Mouse (Mus musculus) megakaryocyte, embryonic 14.5 days (primary cell): ENCODE data around the gene Ankrd54. TPM values are rescaled to one million over a fixed set of nuclear protein-coding genes. Genes with fewer than 3 reads are reported as not detected.

Source experiments
- H3K27me3 ChIP-seq: replicated peaks from 2 replicates; pipeline ENCODE3; 2012; ENCODE audit warnings: inconsistent platforms
- H3K36me3 ChIP-seq: replicated peaks from 2 replicates; pipeline ENCODE3; 2012; ENCODE audit warnings: low read length, inconsistent platforms, mixed read lengths
- H3K4me1 ChIP-seq: 2 replicates; pipeline ENCODE4 v1.6.1; 2012; ENCODE audit warnings: inconsistent platforms
- H3K4me3 ChIP-seq: replicated peaks from 2 replicates; pipeline ENCODE3; 2012; ENCODE audit warnings: moderate library complexity, mild to moderate bottlenecking, inconsistent platforms
- H3K9me3 ChIP-seq: 2 replicates; pipeline ENCODE4 v1.6.1; 2012; ENCODE audit warnings: inconsistent platforms
- FLI1 ChIP-seq: IDR thresholded peaks from 2 replicates; pipeline ENCODE4 v1.6.1; 2012; ENCODE audit warnings: low read length, inconsistent platforms, mixed read lengths
- GATA1 ChIP-seq: IDR thresholded peaks from 3 replicates; pipeline ENCODE4 v1.6.1; 2012; ENCODE audit warnings: mixed read lengths, low read length, inconsistent platforms, borderline replicate concordance
- polyA plus RNA-seq: library from polyadenylated mRNA; stranded (reverse); fragments of >175 nt; gene quantifications from 2 replicates; pipeline ENCODE4 v1.2.3, GENCODE M21; 2012; ENCODE audit warnings: low replicate concordance; ENCODE audit not compliant: insufficient read depth

Gene Ankrd54
- polyA plus RNA-seq, 1 experiment: 32.5 TPM

- peaks cover 75% of the 10 kb centered on the region for H3K4me1 ChIP-seq
- TF ChIP-seq FLI1 (no peak), GATA1 (no peak)
These were observed 3.6 kb upstream of the Ankrd54 start for GRCm38 (mm10) chr15:79066276-79066675.

GRCm38 (mm10) chr15:79065086-79065770 lies 2.5 kb upstream of the Ankrd54 start:
- Histone ChIP-seq H3K4me1 (peaks cover 75% of the 10 kb centered on the region), H3K36me3 (peaks cover 15% of the 10 kb centered on the region)

More at GRCm38 (mm10) chr15:79066276-79066675, 3.6 kb upstream of the Ankrd54 start:
- Histone ChIP-seq H3K4me3 (no peak overlapping the region), H3K36me3 (peaks cover 4% of the 10 kb centered on the region), H3K27me3 (peaks cover 6% of the 10 kb centered on the region), H3K9me3 (peaks cover 7% of the 10 kb centered on the region; the same call in 1 of the 2 replicates)

GRCm38 (mm10) chr15:79063160-79063740 lies 557 bp upstream of the Ankrd54 start:
- Histone ChIP-seq H3K4me1 (peaks cover 73% of the 10 kb centered on the region), H3K4me3 (peak overlapping the region; percentile 96), H3K27me3 (no peaks in the 10 kb centered on the region), H3K9me3 (peaks cover 14% of the 10 kb centered on the region), H3K36me3 (peaks cover 35% of the 10 kb centered on the region)
- TF ChIP-seq FLI1: no peak
- no peak for TF ChIP-seq GATA1

More at GRCm38 (mm10) chr15:79065086-79065770, 2.5 kb upstream of the Ankrd54 start:
- TF ChIP-seq GATA1 (no peak), FLI1 (no peak)
- peaks cover 7% of the 10 kb centered on the region; the same call in 1 of the 2 replicates for H3K9me3 ChIP-seq
- peaks cover 6% of the 10 kb centered on the region for H3K27me3 ChIP-seq
- no peak overlapping the region for H3K4me3 ChIP-seq

- H3K9me3 ChIP-seq: peaks cover 16% of the 10 kb centered on the region
- H3K27me3 ChIP-seq: peaks cover 1% of the 10 kb centered on the region
- peaks cover 51% of the 10 kb centered on the region for H3K4me1 ChIP-seq
- H3K4me3 ChIP-seq: peak overlapping the region; percentile 96
- no peak for TF ChIP-seq FLI1
- TF ChIP-seq GATA1: no peak
- peaks cover 53% of the 10 kb centered on the region for H3K36me3 ChIP-seq
These were observed 1.7 kb downstream of the Ankrd54 start for GRCm38 (mm10) chr15:79060887-79061565.

- no peak for TF ChIP-seq GATA1
- H3K4me1 ChIP-seq: peaks cover 46% of the 10 kb centered on the region
- peaks cover 10% of the 10 kb centered on the region for H3K27me3 ChIP-seq
- peaks cover 85% of the 10 kb centered on the region for H3K36me3 ChIP-seq
- H3K9me3 ChIP-seq: peaks cover 16% of the 10 kb centered on the region
- peak overlapping the region; percentile 70 for H3K4me3 ChIP-seq
These were observed 4.8 kb downstream of the Ankrd54 start for GRCm38 (mm10) chr15:79057850-79058249.

- Histone ChIP-seq H3K36me3 (peaks cover 97% of the 10 kb centered on the region), H3K9me3 (peaks cover 16% of the 10 kb centered on the region), H3K27me3 (peaks cover 10% of the 10 kb centered on the region), H3K4me1 (peaks cover 52% of the 10 kb centered on the region), H3K4me3 (no peak overlapping the region)
- TF ChIP-seq GATA1: no peak
- no peak for TF ChIP-seq FLI1
These were observed 6.1 kb downstream of the Ankrd54 start for GRCm38 (mm10) chr15:79056601-79057000.

GRCm38 (mm10) chr15:79052366-79052765 lies 10.3 kb downstream of the Ankrd54 start:
- Histone ChIP-seq H3K9me3 (no peaks in the 10 kb centered on the region; the same call in 1 of the 2 replicates), H3K27me3 (peaks cover 42% of the 10 kb centered on the region), H3K36me3 (peaks cover 62% of the 10 kb centered on the region), H3K4me1 (peaks cover 59% of the 10 kb centered on the region), H3K4me3 (no peak overlapping the region)
- TF ChIP-seq GATA1 (no peak), FLI1 (no peak)

GRCm38 (mm10) chr15:79051461-79052360 lies 11.0 kb downstream of the Ankrd54 start:
- H3K4me1 ChIP-seq: peaks cover 61% of the 10 kb centered on the region
- 0 out of 2 replicates have a peak, but pooled peaks cover 5% of the 10 kb centered on the region for H3K9me3 ChIP-seq
- H3K4me3 ChIP-seq: peak overlapping the region; percentile 64
- H3K36me3 ChIP-seq: peaks cover 56% of the 10 kb centered on the region
- TF ChIP-seq GATA1 (no peak), FLI1 (no peak)
- peaks cover 49% of the 10 kb centered on the region for H3K27me3 ChIP-seq

- H3K36me3 ChIP-seq: peaks cover 48% of the 10 kb centered on the region
These were observed 11.7 kb downstream of the Ankrd54 start for GRCm38 (mm10) chr15:79050964-79051363.

More at GRCm38 (mm10) chr15:79050964-79051363, 11.7 kb downstream of the Ankrd54 start:
- H3K4me1 ChIP-seq: peaks cover 61% of the 10 kb centered on the region
- TF ChIP-seq FLI1 (no peak), GATA1 (no peak)
- H3K9me3 ChIP-seq: 0 out of 2 replicates have a peak, but pooled peaks cover 5% of the 10 kb centered on the region
- peaks cover 52% of the 10 kb centered on the region for H3K27me3 ChIP-seq
- no peak overlapping the region for H3K4me3 ChIP-seq
